Mouse (Mus musculus) hindbrain, postnatal 0 days (tissue): Measurements from ENCODE around the gene 4921524J17Rik. TPM values are rescaled to one million over a fixed set of nuclear protein-coding genes. Genes with fewer than 3 reads are reported as not detected.

Source experiments
- ATAC-seq: fragments of 200-750 bp; cut with Nextera tagmentation; 2 replicates; pipeline ENCODE4 v1.8.0; 2017; ENCODE audit warnings: mild to moderate bottlenecking, moderate TSS enrichment, moderate library complexity
- DNase-seq: peaks from one replicate; pipeline ENCODE4 v3.0.0-alpha.2; 2015; ENCODE audit warnings: low spot score
- H3K27ac ChIP-seq: fragments of 300-500 bp; sonication (generic); 2 replicates; pipeline ENCODE4 v1.5.1; 2014; ENCODE audit warnings: mild to moderate bottlenecking
- H3K27me3 ChIP-seq: fragments of 300-500 bp; sonication (generic); 2 replicates; pipeline ENCODE4 v1.6.1; 2014; ENCODE audit warnings: low read length, mixed read lengths; ENCODE audit not compliant: insufficient read depth
- H3K36me3 ChIP-seq: fragments of 300-500 bp; sonication (generic); 2 replicates; pipeline ENCODE4 v1.6.1; 2014; ENCODE audit warnings: low read length, mixed read lengths; ENCODE audit not compliant: insufficient read depth
- H3K4me1 ChIP-seq: fragments of 300-500 bp; sonication (generic); 2 replicates; pipeline ENCODE4 v1.6.1; 2014; ENCODE audit warnings: antibody characterized with exemption, low read length, mixed read lengths; ENCODE audit not compliant: insufficient read depth
- H3K4me2 ChIP-seq: fragments of 300-500 bp; sonication (generic); 2 replicates; pipeline ENCODE4 v1.6.1; 2014; ENCODE audit warnings: low read depth, mild to moderate bottlenecking, low read length, moderate library complexity, mixed read lengths
- H3K4me3 ChIP-seq: fragments of 300-500 bp; sonication (generic); 2 replicates; pipeline ENCODE4 v1.5.1; 2014; ENCODE audit warnings: low read length
- H3K9ac ChIP-seq: fragments of 300-500 bp; sonication (generic); replicated peaks from 2 replicates; pipeline ENCODE4 v1.6.1; 2014; ENCODE audit warnings: mild to moderate bottlenecking, low read length, moderate library complexity, mixed read lengths
- H3K9me3 ChIP-seq: fragments of 300-500 bp; sonication (generic); 2 replicates; pipeline ENCODE4 v1.6.1; 2016; ENCODE audit warnings: low read length, mixed read lengths
- CTCF ChIP-seq: IDR thresholded peaks from 2 replicates; pipeline ENCODE4 v1.5.1; 2016; ENCODE audit warnings: antibody characterized with exemption, control low read depth, low read depth
- WGBS: fragments of 180-500 bp; shearing (Covaris S2); extraction: QIAGEN DNeasy Blood & Tissue Kit; methylation state at CpG from one replicate; pipeline ENCODE4 v1.1.7; 2014; 5-methylcytosine and 5-hydroxymethylcytosine counted together
- polyA plus RNA-seq: library from polyadenylated mRNA; unstranded; fragments of >200 nt; fragmentation: Nextera tagmentation; extraction: Ambion mirVana; gene quantifications from 2 replicates; pipeline ENCODE4 v1.2.1, GENCODE M21; 2015
- total RNA-seq: library from RNA; depleted of rRNA; stranded (reverse); fragments of >200 nt; gene quantifications from 2 replicates; pipeline ENCODE4 v1.2.3, GENCODE M21; 2014; rRNA removed

Gene 4921524J17Rik
- total and polyA plus RNA-seq, 2 experiments from 2014 or later = 13.6 to 43.0 TPM

DNA sequence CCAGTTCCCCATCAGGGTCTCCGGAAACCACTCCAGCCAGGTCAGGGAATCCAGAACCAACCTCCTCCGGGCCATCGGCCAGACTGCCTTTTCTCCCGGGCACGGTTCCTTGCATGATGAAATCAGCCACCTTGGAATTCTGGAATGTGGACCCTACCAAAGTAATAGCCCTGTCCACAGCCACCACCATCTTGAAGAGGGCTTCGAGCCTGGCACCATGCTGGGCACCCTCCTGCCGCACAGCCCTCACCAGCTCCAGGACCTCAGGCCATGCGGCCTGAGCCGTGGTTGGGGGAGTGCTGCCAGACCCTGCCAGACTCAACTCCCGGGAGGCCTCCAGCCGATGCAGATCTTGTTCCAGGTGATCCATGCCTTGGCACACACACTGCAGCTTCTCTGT lies 68.0 kb downstream of the 4921524J17Rik start:
- Histone ChIP-seq H3K27me3 (no peaks in the 10 kb centered on the region), H3K9ac (no peak overlapping the region), H3K36me3 (no peaks in the 10 kb centered on the region), H3K4me1 (no peaks in the 10 kb centered on the region), H3K9me3 (no peaks in the 10 kb centered on the region), H3K4me3 (no peak overlapping the region), H3K4me2 (no peak overlapping the region), H3K27ac (no peak overlapping the region)
- ATAC-seq = no peak
- no peak for TF ChIP-seq CTCF
- DNase-seq = no peak
- WGBS = 73% methylated on average over 11 of the region's 11 CpGs

DNA sequence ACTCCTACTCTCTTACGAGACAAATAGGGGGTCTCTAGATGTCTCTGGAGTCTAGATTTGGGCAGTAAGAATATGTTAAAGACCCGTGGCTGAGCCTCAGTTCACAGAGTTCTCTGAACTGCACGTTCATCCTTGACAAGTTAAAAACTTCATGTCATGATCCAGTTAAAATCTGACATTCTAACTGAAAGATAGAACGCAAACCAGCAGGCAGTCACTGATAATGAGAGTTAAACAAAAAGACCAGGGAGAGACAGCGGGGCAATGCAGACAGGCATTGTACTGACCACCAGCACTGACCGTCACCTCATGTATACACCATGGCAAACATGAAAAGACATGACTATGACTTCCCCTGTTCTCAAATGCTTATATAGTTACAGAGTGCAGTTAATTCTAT lies 69.2 kb downstream of the 4921524J17Rik start:
- no peaks in the 10 kb centered on the region for H3K4me1 ChIP-seq
- H3K27me3 ChIP-seq = no peaks in the 10 kb centered on the region
- H3K9ac ChIP-seq = no peak overlapping the region
- no peak for TF ChIP-seq CTCF
- H3K27ac ChIP-seq = no peak overlapping the region
- no peak overlapping the region for H3K4me3 ChIP-seq
- H3K36me3 ChIP-seq = no peaks in the 10 kb centered on the region
- ATAC-seq (no peak), DNase-seq (no peak)
- WGBS = 75% methylated on average over 6 of the region's 6 CpGs
- no peak overlapping the region for H3K4me2 ChIP-seq
- H3K9me3 ChIP-seq = no peaks in the 10 kb centered on the region

DNA sequence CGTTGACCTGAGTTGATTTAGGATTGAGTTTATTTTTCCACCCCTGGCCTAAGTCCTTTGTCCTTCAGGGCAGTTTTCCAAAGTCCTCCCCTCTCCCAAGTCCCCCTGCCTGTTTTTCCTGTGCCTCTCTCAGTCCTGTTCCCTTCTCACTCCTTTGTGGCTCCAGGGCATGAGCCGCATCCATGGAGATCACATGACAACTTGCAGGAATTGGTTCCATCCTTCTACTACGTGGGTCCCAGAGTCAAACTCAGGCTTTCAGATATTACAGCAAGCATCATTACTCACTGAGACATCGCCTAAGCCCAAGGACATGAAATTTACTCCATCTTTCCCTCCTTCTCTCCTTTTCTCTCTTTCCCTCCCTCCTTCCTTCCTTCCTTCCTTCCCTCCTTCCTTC lies 70.4 kb downstream of the 4921524J17Rik start:
- no peak overlapping the region for H3K4me2 ChIP-seq
- DNase-seq = no peak
- H3K9ac ChIP-seq = no peak overlapping the region
- no peak overlapping the region for H3K27ac ChIP-seq
- no peak for TF ChIP-seq CTCF
- no peaks in the 10 kb centered on the region for H3K9me3 ChIP-seq
- H3K27me3 ChIP-seq = no peaks in the 10 kb centered on the region
- no peak for ATAC-seq
- H3K36me3 ChIP-seq = no peaks in the 10 kb centered on the region
- no peaks in the 10 kb centered on the region for H3K4me1 ChIP-seq
- no peak overlapping the region for H3K4me3 ChIP-seq
- 69% methylated on average over 4 of the region's 4 CpGs for WGBS

Other genes with a start within 250 kb of the 4921524J17Rik start
- not detected in 2 replicates for gene Olfr371, start 206.8 kb downstream of the 4921524J17Rik start, total RNA-seq
- gene Olfr371, start 206.8 kb downstream of the 4921524J17Rik start, polyA plus RNA-seq = not detected in 2 replicates
- gene Orc6, start 133.2 kb downstream of the 4921524J17Rik start, total RNA-seq = 41.4 and 43.2 TPM in 2 replicates
- 62.3 and 63.8 TPM in 2 replicates for gene Orc6, start 133.2 kb downstream of the 4921524J17Rik start, polyA plus RNA-seq
- 108 and 114 TPM in 2 replicates for gene Vps35, start 133.0 kb downstream of the 4921524J17Rik start, total RNA-seq
- 151 and 153 TPM in 2 replicates for gene Vps35, start 133.0 kb downstream of the 4921524J17Rik start, polyA plus RNA-seq
- 0.16 TPM in 1 of 2 replicates, not detected in the other for gene Mylk3, start 46.5 kb downstream of the 4921524J17Rik start, total RNA-seq
- 0.19 and 0.26 TPM in 2 replicates for gene Mylk3, start 46.5 kb downstream of the 4921524J17Rik start, polyA plus RNA-seq
- gene Gpt2, start 59.7 kb upstream of the 4921524J17Rik start, total RNA-seq = 99.4 and 107 TPM in 2 replicates
- 43.2 and 46.4 TPM in 2 replicates for gene Gpt2, start 59.7 kb upstream of the 4921524J17Rik start, polyA plus RNA-seq
- 43.9 and 56.7 TPM in 2 replicates for gene Dnaja2, start 122.5 kb upstream of the 4921524J17Rik start, total RNA-seq
- gene Dnaja2, start 122.5 kb upstream of the 4921524J17Rik start, polyA plus RNA-seq = 155 and 156 TPM in 2 replicates